Mouse (Mus musculus) bone marrow macrophage, adult 2 months (primary cell): ENCODE measurements around the gene Ttc16.

Experiments used
- CTCF ChIP-seq: IDR thresholded peaks from 2 replicates; pipeline ENCODE4 v1.5.1; 2012; ENCODE audit warnings: low read depth, mild to moderate bottlenecking, low read length, moderate library complexity
- POLR2A ChIP-seq: IDR thresholded peaks from 2 replicates; pipeline ENCODE4 v1.6.1; 2012; ENCODE audit warnings: mild to moderate bottlenecking, low read depth, low read length, borderline replicate concordance

- no peak for TF ChIP-seq CTCF
- no peak for TF ChIP-seq POLR2A
These were observed 49.3 kb upstream of the Ttc16 start for GRCm38 (mm10) chr2:32824778-32825177.
